Mouse (Mus musculus) adrenal gland, postnatal 10 days (tissue): Measurements from ENCODE around the gene Sowaha. TPM values are rescaled to one million over a fixed set of nuclear protein-coding genes. Genes with fewer than 3 reads are reported as not detected.
A peak's percentile ranks its signal among the peaks of the same experiment; 100 is the strongest.

Experiments
- DNase-seq: peaks from one replicate; pipeline ENCODE4 v3.0.0; 2021; ENCODE audit warnings: mixed read lengths
- total RNA-seq, 2 experiments: library from RNA; stranded (reverse); gene quantifications; 2 replicates each; pipeline ENCODE4 v1.2.3; 2021

Gene Sowaha
- total RNA-seq, 2 experiments from 2014 or later = 0.60 to 0.94 TPM

GRCm38 (mm10) chr11:53472709-53473108 lies 7.4 kb downstream of the Sowaha start:
- no peak for DNase-seq

GRCm38 (mm10) chr11:53469968-53470695 lies 9.9 kb downstream of the Sowaha start, which contains the start of gene Gm9837:
Gene Gm9837, minus strand, starts transcription at chr11:53470479.
- peak; percentile 93 for DNase-seq

- no peak for DNase-seq
Measured at GRCm38 (mm10) chr11:53469294-53469967, 10.6 kb downstream of the Sowaha start.

GRCm38 (mm10) chr11:53466231-53466971 lies 13.7 kb downstream of the Sowaha start:
- DNase-seq = peak; percentile 89

- DNase-seq = peak; percentile 46
Measured at GRCm38 (mm10) chr11:53463551-53464424, 16.3 kb downstream of the Sowaha start.

GRCm38 (mm10) chr11:53461727-53462126 lies 18.3 kb downstream of the Sowaha start:
- peak; percentile 41 for DNase-seq

- no peak for DNase-seq
Measured at GRCm38 (mm10) chr11:53460192-53460591, 19.9 kb downstream of the Sowaha start.

GRCm38 (mm10) chr11:53458996-53459395 lies 21.1 kb downstream of the Sowaha start:
- DNase-seq = no peak

GRCm38 (mm10) chr11:53457372-53457954 lies 22.6 kb downstream of the Sowaha start:
- peak; percentile 33 for DNase-seq

GRCm38 (mm10) chr11:53456474-53457371 lies 23.4 kb downstream of the Sowaha start, which contains the start of the genes Gm10447 and Shroom1:
Gene Gm10447, minus strand, starts transcription at chr11:53457110.
Gene Shroom1, plus strand, starts transcription at chr11:53457205.
- peak; percentile 75 for DNase-seq

- DNase-seq = no peak
Measured at GRCm38 (mm10) chr11:53453031-53453430, 27.0 kb downstream of the Sowaha start.

- DNase-seq = peak; percentile 39
Measured at GRCm38 (mm10) chr11:53452396-53452795, 27.7 kb downstream of the Sowaha start.

GRCm38 (mm10) chr11:53451361-53451760 lies 28.7 kb downstream of the Sowaha start:
- no peak for DNase-seq

- DNase-seq = no peak
Measured at GRCm38 (mm10) chr11:53450070-53450705, 29.9 kb downstream of the Sowaha start.

- peak; percentile 86 for DNase-seq
Measured at GRCm38 (mm10) chr11:53448529-53448928, 31.5 kb downstream of the Sowaha start.

GRCm38 (mm10) chr11:53447996-53448395 lies 32.1 kb downstream of the Sowaha start:
- DNase-seq = no peak

GRCm38 (mm10) chr11:53446183-53446582 lies 33.9 kb downstream of the Sowaha start:
- no peak for DNase-seq

- DNase-seq = peak; percentile 46
Measured at GRCm38 (mm10) chr11:53445562-53445961, 34.5 kb downstream of the Sowaha start.

- DNase-seq = peak; percentile 48
Measured at GRCm38 (mm10) chr11:53443861-53444260, 36.2 kb downstream of the Sowaha start.

- DNase-seq = peak; percentile 61
Measured at GRCm38 (mm10) chr11:53441921-53442320, 38.2 kb downstream of the Sowaha start.
